Mouse (Mus musculus) megakaryocyte, embryonic 14.5 days (primary cell): ENCODE data around the gene Mphosph9.

ENCODE experiments used
- FLI1 ChIP-seq: IDR thresholded peaks from 2 replicates; pipeline ENCODE4 v1.6.1; 2012; ENCODE audit warnings: low read length, inconsistent platforms, mixed read lengths
- GATA1 ChIP-seq: IDR thresholded peaks from 3 replicates; pipeline ENCODE4 v1.6.1; 2012; ENCODE audit warnings: mixed read lengths, low read length, inconsistent platforms, borderline replicate concordance

GRCm38 (mm10) chr5:124342897-124343296 is 15.1 kb upstream of the Mphosph9 start:
- TF ChIP-seq GATA1 = no peak
- no peak for TF ChIP-seq FLI1
